ENCODE assay signal across 15 mouse cellular contexts in the genomic region with DNA sequence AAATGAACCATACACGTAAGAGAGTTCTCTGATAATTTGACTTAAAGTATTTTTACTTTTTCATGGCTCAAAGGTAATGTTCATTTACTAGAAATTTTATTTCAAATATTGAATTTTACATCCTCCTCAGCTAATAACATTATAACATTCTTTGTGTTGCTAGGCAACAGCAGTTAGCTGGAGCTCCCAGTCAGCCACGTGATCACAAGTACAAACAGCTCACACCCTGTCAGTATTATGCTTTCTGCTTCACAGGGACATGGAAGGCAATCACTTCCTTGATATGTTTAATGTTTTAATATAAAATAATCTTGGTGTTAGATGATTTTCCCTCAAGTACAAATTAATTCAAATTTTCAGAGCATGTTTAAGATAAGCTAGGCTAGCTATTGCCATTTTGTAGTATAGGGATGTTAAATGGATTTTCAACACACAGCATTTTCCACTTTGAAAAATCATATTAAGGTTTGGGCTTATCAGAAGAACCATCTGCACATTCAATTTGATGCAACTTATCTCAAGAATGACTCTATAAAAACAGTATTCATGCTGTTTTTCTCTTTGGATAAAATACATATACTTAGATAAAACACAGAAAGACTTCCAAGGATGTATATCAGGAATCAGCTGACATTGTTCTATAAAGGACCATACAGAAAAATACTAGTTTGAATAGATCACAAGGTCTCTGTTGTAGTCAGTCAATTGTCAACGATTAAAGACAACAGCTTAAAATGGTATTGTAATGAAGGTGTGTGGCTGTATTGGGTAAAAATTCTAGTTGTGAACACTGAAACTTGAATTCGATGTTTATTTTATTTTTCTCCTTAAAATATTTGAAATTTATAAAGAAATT. TPM values are rescaled to one million over a fixed set of nuclear protein-coding genes. Genes with fewer than 3 reads are reported as not detected.
"Had no signal": no experiment of that assay in that cellular context is flagged by ENCODE, and none has a peak within 500 bp of the region (broad histone marks: within the 10 kb centered on the region; RNA-seq: fewer than 3 reads in every experiment).

No protein-coding gene starts in this region.

RNA-seq across cellular contexts. Expression of gene Olfr972, which starts 11.5 kb away (rescaled TPM):
- total RNA-seq: layer of hippocampus, adult 2 months; layer of hippocampus, postnatal 10 days; left cerebral cortex, postnatal 36 days had no signal
- polyA plus RNA-seq: kidney, embryonic 14.5 days; limb, embryonic 12.5 days; liver, embryonic 13.5 days; liver, postnatal 0 days; lung, embryonic 15.5 days; macrophage; myocyte; neural tube, embryonic 11.5 days; small intestine, adult 2 months; testis, adult 2 months; thymus, adult 2 months; urinary bladder, adult 2 months had no signal

RNA-seq across cellular contexts. Expression of gene Olfr229, which starts 29.4 kb away (rescaled TPM):
- total RNA-seq: layer of hippocampus, adult 2 months; layer of hippocampus, postnatal 10 days; left cerebral cortex, postnatal 36 days had no signal
- polyA plus RNA-seq: kidney, embryonic 14.5 days; limb, embryonic 12.5 days; liver, embryonic 13.5 days; liver, postnatal 0 days; lung, embryonic 15.5 days; macrophage; myocyte; neural tube, embryonic 11.5 days; small intestine, adult 2 months; testis, adult 2 months; thymus, adult 2 months; urinary bladder, adult 2 months had no signal

RNA-seq across cellular contexts. Expression of gene Olfr971, which starts 41.1 kb away (rescaled TPM):
- total RNA-seq: layer of hippocampus, adult 2 months; layer of hippocampus, postnatal 10 days; left cerebral cortex, postnatal 36 days had no signal
- polyA plus RNA-seq: kidney, embryonic 14.5 days; limb, embryonic 12.5 days; liver, embryonic 13.5 days; liver, postnatal 0 days; lung, embryonic 15.5 days; macrophage; myocyte; neural tube, embryonic 11.5 days; small intestine, adult 2 months; testis, adult 2 months; thymus, adult 2 months; urinary bladder, adult 2 months had no signal

RNA-seq across cellular contexts. Expression of gene Olfr974, which starts 59.5 kb away (rescaled TPM):
- total RNA-seq: layer of hippocampus, adult 2 months; layer of hippocampus, postnatal 10 days; left cerebral cortex, postnatal 36 days had no signal
- polyA plus RNA-seq: kidney, embryonic 14.5 days; limb, embryonic 12.5 days; liver, embryonic 13.5 days; liver, postnatal 0 days; lung, embryonic 15.5 days; macrophage; myocyte; neural tube, embryonic 11.5 days; small intestine, adult 2 months; testis, adult 2 months; thymus, adult 2 months; urinary bladder, adult 2 months had no signal
